Mouse (Mus musculus) stomach, embryonic 15.5 days (tissue): ENCODE results near the gene Rps6kc1. TPM values are rescaled to one million over a fixed set of nuclear protein-coding genes. Genes with fewer than 3 reads are reported as not detected.

ENCODE experiments used
- ATAC-seq: fragments of 200-750 bp; cut with Nextera tagmentation; 2 replicates; pipeline ENCODE4 v1.8.0; 2017; ENCODE audit warnings: low read depth, moderate number of reproducible peaks, moderate TSS enrichment; ENCODE audit not compliant: insufficient read depth, low FRiP score
- H3K27ac ChIP-seq: fragments of 300-500 bp; sonication (generic); 2 replicates; pipeline ENCODE4 v1.5.1; 2015; ENCODE audit warnings: mild to moderate bottlenecking, inconsistent platforms
- H3K27me3 ChIP-seq: fragments of 300-500 bp; sonication (generic); replicated peaks from 2 replicates; pipeline ENCODE4 v1.6.1; 2015; ENCODE audit warnings: inconsistent platforms
- H3K36me3 ChIP-seq: fragments of 300-500 bp; sonication (generic); 2 replicates; pipeline ENCODE4 v1.6.1; 2015; ENCODE audit warnings: inconsistent platforms
- H3K4me1 ChIP-seq: fragments of 300-500 bp; sonication (generic); 2 replicates; pipeline ENCODE4 v1.6.1; 2015; ENCODE audit warnings: inconsistent platforms
- H3K4me2 ChIP-seq: fragments of 300-500 bp; sonication (generic); 2 replicates; pipeline ENCODE4 v1.6.1; 2015; ENCODE audit warnings: mild to moderate bottlenecking, inconsistent platforms
- H3K4me3 ChIP-seq: fragments of 300-500 bp; sonication (generic); replicated peaks from 2 replicates; pipeline ENCODE4 v1.5.1; 2015; ENCODE audit warnings: inconsistent platforms
- H3K9ac ChIP-seq: fragments of 300-500 bp; sonication (generic); 2 replicates; pipeline ENCODE4 v1.6.1; 2015; ENCODE audit warnings: inconsistent platforms
- H3K9me3 ChIP-seq: fragments of 300-500 bp; sonication (generic); 2 replicates; pipeline ENCODE4 v1.6.1; 2016; ENCODE audit warnings: inconsistent platforms
- WGBS: fragments of 180-500 bp; shearing (Covaris S2); methylation state at CpG from one replicate; pipeline ENCODE4 v1.1.7; 2015; 5-methylcytosine and 5-hydroxymethylcytosine counted together
- polyA plus RNA-seq: library from polyadenylated mRNA; unstranded; fragments of >200 nt; fragmentation: Nextera tagmentation; extraction: Ambion mirVana; gene quantifications from 2 replicates; pipeline ENCODE4 v1.2.1, GENCODE M21; 2015

Gene Rps6kc1
- polyA plus RNA-seq, 1 experiment from 2014 or later, result 10.6 TPM

- no peak for ATAC-seq
- WGBS, result 62% methylated on average over 5 of the region's 5 CpGs
Measured at GRCm38 (mm10) chr1:190662736-190663135, 248.8 kb downstream of the Rps6kc1 start.

GRCm38 (mm10) chr1:190661764-190662163, 249.8 kb downstream of the Rps6kc1 start:
- no peak overlapping the region for H3K4me3 ChIP-seq
- no peak for ATAC-seq
- no peak overlapping the region for H3K9ac ChIP-seq
- no peaks in the 10 kb centered on the region for H3K36me3 ChIP-seq
- 71% methylated on average over 4 of the region's 4 CpGs for WGBS
- no peaks in the 10 kb centered on the region for H3K4me1 ChIP-seq
- H3K4me2 ChIP-seq, result no peak overlapping the region
- no peaks in the 10 kb centered on the region for H3K27me3 ChIP-seq
- H3K9me3 ChIP-seq, result no peaks in the 10 kb centered on the region
- H3K27ac ChIP-seq, result no peak overlapping the region

More at GRCm38 (mm10) chr1:190662736-190663135, 248.8 kb downstream of the Rps6kc1 start:
- H3K4me1 ChIP-seq, result no peaks in the 10 kb centered on the region
- H3K27me3 ChIP-seq, result no peaks in the 10 kb centered on the region
- H3K9me3 ChIP-seq, result no peaks in the 10 kb centered on the region
- no peak overlapping the region for H3K27ac ChIP-seq
- H3K4me2 ChIP-seq, result no peak overlapping the region
- no peaks in the 10 kb centered on the region for H3K36me3 ChIP-seq
- H3K9ac ChIP-seq, result no peak overlapping the region
- H3K4me3 ChIP-seq, result no peak overlapping the region

- ATAC-seq, result no peak
- H3K9me3 ChIP-seq, result no peaks in the 10 kb centered on the region
- WGBS, result 68% methylated on average over 15 of the region's 15 CpGs
- no peak overlapping the region for H3K4me3 ChIP-seq
- H3K4me2 ChIP-seq, result no peak overlapping the region
- H3K27me3 ChIP-seq, result no peaks in the 10 kb centered on the region
- H3K36me3 ChIP-seq, result no peaks in the 10 kb centered on the region
- no peak overlapping the region for H3K27ac ChIP-seq
- no peak overlapping the region for H3K9ac ChIP-seq
- no peaks in the 10 kb centered on the region for H3K4me1 ChIP-seq
Measured at GRCm38 (mm10) chr1:190661249-190661648, 250.3 kb downstream of the Rps6kc1 start.

- Histone ChIP-seq H3K9me3 (no peaks in the 10 kb centered on the region), H3K4me3 (no peak overlapping the region), H3K4me2 (no peak overlapping the region), H3K27me3 (no peaks in the 10 kb centered on the region), H3K9ac (no peak overlapping the region), H3K27ac (no peak overlapping the region), H3K4me1 (no peaks in the 10 kb centered on the region), H3K36me3 (no peaks in the 10 kb centered on the region)
- 77% methylated on average over 17 of the region's 17 CpGs for WGBS
- ATAC-seq, result no peak
Measured at GRCm38 (mm10) chr1:190659722-190660502, 251.7 kb downstream of the Rps6kc1 start.

- no peak for ATAC-seq
- Histone ChIP-seq H3K9ac (no peak overlapping the region), H3K27ac (no peak overlapping the region), H3K9me3 (no peaks in the 10 kb centered on the region), H3K4me2 (no peak overlapping the region), H3K4me3 (no peak overlapping the region), H3K4me1 (no peaks in the 10 kb centered on the region), H3K36me3 (no peaks in the 10 kb centered on the region), H3K27me3 (no peaks in the 10 kb centered on the region)
- WGBS, result 87% methylated on average over 13 of the region's 13 CpGs
Measured at GRCm38 (mm10) chr1:190658266-190658665, 253.3 kb downstream of the Rps6kc1 start.

GRCm38 (mm10) chr1:190656089-190656488, 255.5 kb downstream of the Rps6kc1 start:
- no peaks in the 10 kb centered on the region for H3K4me1 ChIP-seq
- no peak overlapping the region for H3K4me2 ChIP-seq
- no peak for ATAC-seq
- H3K36me3 ChIP-seq, result no peaks in the 10 kb centered on the region
- H3K27me3 ChIP-seq, result no peaks in the 10 kb centered on the region
- no peak overlapping the region for H3K27ac ChIP-seq
- H3K9me3 ChIP-seq, result no peaks in the 10 kb centered on the region
- 66% methylated on average over 9 of the region's 9 CpGs for WGBS
- no peak overlapping the region for H3K4me3 ChIP-seq
- H3K9ac ChIP-seq, result no peak overlapping the region

- no peaks in the 10 kb centered on the region for H3K4me1 ChIP-seq
- H3K36me3 ChIP-seq, result no peaks in the 10 kb centered on the region
- no peaks in the 10 kb centered on the region for H3K9me3 ChIP-seq
- no peak overlapping the region for H3K27ac ChIP-seq
- no peaks in the 10 kb centered on the region for H3K27me3 ChIP-seq
- no peak overlapping the region for H3K4me2 ChIP-seq
- ATAC-seq, result no peak
- H3K9ac ChIP-seq, result no peak overlapping the region
- no peak overlapping the region for H3K4me3 ChIP-seq
- 78% methylated on average over 7 of the region's 7 CpGs for WGBS
Measured at GRCm38 (mm10) chr1:190655651-190656050, 255.9 kb downstream of the Rps6kc1 start.

GRCm38 (mm10) chr1:190655081-190655480, 256.5 kb downstream of the Rps6kc1 start:
- no peaks in the 10 kb centered on the region for H3K4me1 ChIP-seq
- no peak overlapping the region for H3K27ac ChIP-seq
- no peaks in the 10 kb centered on the region for H3K9me3 ChIP-seq
- ATAC-seq, result no peak
- no peak overlapping the region for H3K4me3 ChIP-seq
- no peak overlapping the region for H3K4me2 ChIP-seq
- no peaks in the 10 kb centered on the region for H3K27me3 ChIP-seq
- no peaks in the 10 kb centered on the region for H3K36me3 ChIP-seq
- WGBS, result 83% methylated on average over 7 of the region's 7 CpGs
- no peak overlapping the region for H3K9ac ChIP-seq

- Histone ChIP-seq H3K4me2 (no peak overlapping the region), H3K4me3 (no peak overlapping the region), H3K9ac (no peak overlapping the region), H3K4me1 (no peaks in the 10 kb centered on the region), H3K27ac (no peak overlapping the region), H3K36me3 (no peaks in the 10 kb centered on the region), H3K27me3 (no peaks in the 10 kb centered on the region), H3K9me3 (no peaks in the 10 kb centered on the region)
- WGBS, result 87% methylated on average over 6 of the region's 6 CpGs
- ATAC-seq, result no peak
Measured at GRCm38 (mm10) chr1:190654694-190655001, 256.9 kb downstream of the Rps6kc1 start.

GRCm38 (mm10) chr1:190653989-190654693, 257.4 kb downstream of the Rps6kc1 start:
- no peaks in the 10 kb centered on the region for H3K27me3 ChIP-seq
- 84% methylated on average over 20 of the region's 20 CpGs for WGBS
- no peak for ATAC-seq
- no peaks in the 10 kb centered on the region for H3K9me3 ChIP-seq
- no peak overlapping the region for H3K4me2 ChIP-seq
- H3K36me3 ChIP-seq, result no peaks in the 10 kb centered on the region
- H3K9ac ChIP-seq, result no peak overlapping the region
- no peaks in the 10 kb centered on the region for H3K4me1 ChIP-seq
- H3K27ac ChIP-seq, result no peak overlapping the region
- H3K4me3 ChIP-seq, result no peak overlapping the region

- no peak overlapping the region for H3K4me3 ChIP-seq
- ATAC-seq, result no peak
- no peaks in the 10 kb centered on the region for H3K27me3 ChIP-seq
- H3K9ac ChIP-seq, result no peak overlapping the region
- no peak overlapping the region for H3K4me2 ChIP-seq
- no peaks in the 10 kb centered on the region for H3K9me3 ChIP-seq
- no peak overlapping the region for H3K27ac ChIP-seq
- no peaks in the 10 kb centered on the region for H3K36me3 ChIP-seq
- 77% methylated on average over 6 of the region's 6 CpGs for WGBS
- H3K4me1 ChIP-seq, result no peaks in the 10 kb centered on the region
Measured at GRCm38 (mm10) chr1:190653081-190653480, 258.5 kb downstream of the Rps6kc1 start.
